Mouse (Mus musculus): ENCODE measurements around the gene Coro1b. TPM values are rescaled to one million over a fixed set of nuclear protein-coding genes. Genes with fewer than 3 reads are reported as not detected.

Gene Coro1b
- polyA plus RNA-seq, 1 experiment from 2014 or later: 237 TPM

DNA sequence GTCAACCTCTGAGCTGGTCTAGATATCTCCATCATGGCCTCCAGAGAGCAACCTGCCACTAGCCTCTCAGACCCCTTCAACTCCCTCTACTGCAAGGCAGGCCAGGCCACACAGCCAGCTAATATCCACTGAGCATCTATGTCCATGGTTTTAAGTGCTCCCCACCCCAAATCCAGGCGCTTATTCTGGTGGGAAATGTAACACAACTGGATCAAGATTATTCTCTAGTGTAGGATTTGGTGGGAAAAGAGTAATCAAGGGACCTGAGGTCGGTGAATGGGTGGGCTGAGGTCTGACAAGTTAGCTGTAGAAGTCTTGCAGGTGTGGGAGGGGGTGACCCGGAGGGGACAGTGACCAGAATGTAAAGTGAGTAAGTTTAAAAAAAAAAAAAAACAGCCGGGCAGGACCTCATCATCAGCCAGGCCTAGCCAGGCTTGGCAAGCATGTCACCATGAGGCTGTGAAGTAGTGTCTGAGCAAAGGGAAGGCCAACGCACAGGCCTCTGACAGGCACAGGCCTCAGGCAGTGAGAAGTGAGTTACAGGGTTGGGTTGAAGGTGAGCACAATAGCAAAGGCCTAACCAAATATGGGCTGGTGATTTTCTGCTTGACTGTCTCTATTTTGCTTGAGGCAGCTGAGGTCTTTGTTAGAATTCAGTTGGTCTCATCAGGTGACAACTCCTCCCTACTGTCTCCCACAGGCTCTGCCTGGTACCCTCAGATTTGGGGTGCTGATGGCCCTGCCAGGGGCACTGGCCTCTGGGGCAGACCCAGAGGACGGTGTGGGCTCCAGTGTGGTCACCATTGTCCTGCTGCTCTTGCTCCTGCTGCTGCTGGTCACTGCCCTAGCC is 7.0 kb downstream of the Coro1b start:
- no peak overlapping the region for H3K27ac ChIP-seq (ENCODE audit: low read depth, low read length)
- WGBS: 80% methylated on average over 6 of the region's 6 CpGs
- H3K36me3 ChIP-seq (ENCODE audit: control insufficient read depth, insufficient read depth): peaks cover 74% of the 10 kb centered on the region
- ATAC-seq: no peak
- H3K9me3 ChIP-seq (ENCODE audit: control insufficient read depth): no peaks in the 10 kb centered on the region
- no peak overlapping the region for H3K4me2 ChIP-seq (replicated peaks; ENCODE audit: low read depth)
- H3K4me3 ChIP-seq (ENCODE audit: low read depth, low read length): no peak overlapping the region
- H3K27me3 ChIP-seq (replicated peaks; ENCODE audit: control insufficient read depth, insufficient read depth, low read length): no peaks in the 10 kb centered on the region
- H3K4me1 ChIP-seq (replicated peaks; ENCODE audit: control insufficient read depth, insufficient read depth, low read length): no peaks in the 10 kb centered on the region
- no peak for TF ChIP-seq CTCF (IDR thresholded peaks at IDR 0.05; ENCODE audit: low read depth)
- H3K9ac ChIP-seq (ENCODE audit: low read depth, low read length): no peak overlapping the region

- no peak for TF ChIP-seq CTCF (IDR thresholded peaks at IDR 0.05; ENCODE audit: low read depth)
- ATAC-seq: no peak
- Histone ChIP-seq H3K27me3 (replicated peaks; ENCODE audit: control insufficient read depth, insufficient read depth, low read length) (no peaks in the 10 kb centered on the region), H3K4me2 (replicated peaks; ENCODE audit: low read depth) (no peak overlapping the region), H3K9me3 (ENCODE audit: control insufficient read depth) (no peaks in the 10 kb centered on the region), H3K4me3 (ENCODE audit: low read depth, low read length) (no peak overlapping the region), H3K4me1 (replicated peaks; ENCODE audit: control insufficient read depth, insufficient read depth, low read length) (no peaks in the 10 kb centered on the region), H3K9ac (ENCODE audit: low read depth, low read length) (no peak overlapping the region), H3K27ac (ENCODE audit: low read depth, low read length) (no peak overlapping the region), H3K36me3 (ENCODE audit: control insufficient read depth, insufficient read depth) (peaks cover 74% of the 10 kb centered on the region)
- WGBS: 77% methylated on average over 20 of the region's 20 CpGs
Measured at GRCm38 (mm10) chr19:4156073-4156579, 7.7 kb downstream of the Coro1b start.

GRCm38 (mm10) chr19:4156771-4157170 is 8.4 kb downstream of the Coro1b start:
- no peaks in the 10 kb centered on the region for H3K4me1 ChIP-seq (replicated peaks; ENCODE audit: control insufficient read depth, insufficient read depth, low read length)
- H3K9me3 ChIP-seq (ENCODE audit: control insufficient read depth): no peaks in the 10 kb centered on the region
- WGBS: 92% methylated on average over 12 of the region's 12 CpGs
- no peaks in the 10 kb centered on the region for H3K27me3 ChIP-seq (replicated peaks; ENCODE audit: control insufficient read depth, insufficient read depth, low read length)
- no peak overlapping the region for H3K9ac ChIP-seq (ENCODE audit: low read depth, low read length)
- H3K4me2 ChIP-seq (replicated peaks; ENCODE audit: low read depth): no peak overlapping the region
- H3K36me3 ChIP-seq (ENCODE audit: control insufficient read depth, insufficient read depth): peaks cover 71% of the 10 kb centered on the region
- ATAC-seq: no peak
- no peak overlapping the region for H3K27ac ChIP-seq (ENCODE audit: low read depth, low read length)
- TF ChIP-seq CTCF (IDR thresholded peaks at IDR 0.05; ENCODE audit: low read depth): no peak
- no peak overlapping the region for H3K4me3 ChIP-seq (ENCODE audit: low read depth, low read length)

- Histone ChIP-seq H3K27me3 (replicated peaks; ENCODE audit: control insufficient read depth, insufficient read depth, low read length) (no peaks in the 10 kb centered on the region), H3K27ac (ENCODE audit: low read depth, low read length) (no peak overlapping the region), H3K4me2 (replicated peaks; ENCODE audit: low read depth) (no peak overlapping the region), H3K4me3 (ENCODE audit: low read depth, low read length) (no peak overlapping the region), H3K9ac (ENCODE audit: low read depth, low read length) (no peak overlapping the region), H3K9me3 (ENCODE audit: control insufficient read depth) (no peaks in the 10 kb centered on the region), H3K4me1 (replicated peaks; ENCODE audit: control insufficient read depth, insufficient read depth, low read length) (peaks cover 4% of the 10 kb centered on the region; the same call in 1 of the 2 replicates), H3K36me3 (ENCODE audit: control insufficient read depth, insufficient read depth) (peaks cover 50% of the 10 kb centered on the region)
- 98% methylated on average over 8 of the region's 8 CpGs for WGBS
- TF ChIP-seq CTCF (IDR thresholded peaks at IDR 0.05; ENCODE audit: low read depth): no peak
- ATAC-seq: no peak
Measured at GRCm38 (mm10) chr19:4159049-4159448, 10.6 kb downstream of the Coro1b start.

DNA sequence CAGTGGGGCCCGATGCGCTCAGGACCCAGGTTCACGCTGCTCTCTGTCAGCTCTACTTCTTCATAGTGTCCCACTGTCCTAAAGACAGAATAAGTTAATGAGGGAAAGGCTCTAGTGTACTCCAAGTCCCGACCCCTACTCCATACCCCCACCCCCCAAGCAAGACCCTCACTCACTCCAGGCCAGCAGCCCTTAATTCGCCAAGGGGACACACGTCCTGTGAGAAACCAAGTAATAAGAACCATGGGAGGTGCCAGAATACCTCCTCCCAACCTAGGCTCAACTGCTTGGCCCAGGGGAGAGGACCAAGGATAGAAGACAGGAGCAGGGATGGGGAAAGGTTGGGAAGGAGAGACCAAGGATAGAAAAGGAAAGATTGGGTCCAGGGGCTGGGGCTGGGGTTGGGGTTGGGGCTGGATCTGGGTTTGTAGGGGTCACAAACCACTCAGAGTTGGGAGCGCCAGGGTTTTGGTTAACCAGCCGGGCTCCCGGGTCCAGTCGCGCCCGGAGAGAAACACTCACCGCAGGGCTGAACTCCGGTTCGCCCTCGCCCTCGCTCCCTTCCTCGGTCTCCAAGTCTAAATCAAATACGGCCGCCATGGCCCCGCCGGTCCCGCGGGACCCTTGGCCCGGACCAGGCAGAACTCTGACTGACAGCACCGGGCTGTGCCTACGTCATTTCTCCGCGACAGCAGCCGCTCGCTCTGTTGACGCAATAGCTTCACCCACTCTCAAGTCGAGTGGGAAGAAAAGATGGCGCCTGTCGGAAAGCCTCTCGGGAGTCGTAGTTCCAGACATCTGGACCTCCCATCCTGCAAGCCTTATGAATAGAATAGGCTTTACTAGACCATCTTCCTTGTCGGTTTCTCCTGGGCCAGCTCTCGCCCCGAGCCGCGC is 14.5 kb downstream of the Coro1b start, which contains the start of gene Rps6kb2:
Gene Rps6kb2, minus strand, starts transcription at position 709 of the 897 bp plus-strand sequence.
- whole genome bisulfite sequencing: 7% methylated on average over 42 of the region's 42 CpGs
- Histone ChIP-seq H3K27me3 (replicated peaks; ENCODE audit: control insufficient read depth, insufficient read depth, low read length) (no peaks in the 10 kb centered on the region), H3K4me2 (replicated peaks; ENCODE audit: low read depth) (peak within 1 kb of the TSS; percentile 90), H3K27ac (ENCODE audit: low read depth, low read length) (no peak within 1 kb of the TSS), H3K9ac (ENCODE audit: low read depth, low read length) (peak within 1 kb of the TSS; percentile 83), H3K9me3 (ENCODE audit: control insufficient read depth) (no peaks in the 10 kb centered on the region), H3K4me3 (ENCODE audit: low read depth, low read length) (peak within 1 kb of the TSS; percentile 80), H3K4me1 (replicated peaks; ENCODE audit: control insufficient read depth, insufficient read depth, low read length) (peaks cover 4% of the 10 kb centered on the region; the same call in 1 of the 2 replicates), H3K36me3 (ENCODE audit: control insufficient read depth, insufficient read depth) (peaks cover 31% of the 10 kb centered on the region)
- ATAC-seq: peak; percentile 81
- TF ChIP-seq CTCF (IDR thresholded peaks at IDR 0.05; ENCODE audit: low read depth): no peak

- no peaks in the 10 kb centered on the region for H3K9me3 ChIP-seq (ENCODE audit: control insufficient read depth)
- no peak for TF ChIP-seq CTCF (IDR thresholded peaks at IDR 0.05; ENCODE audit: low read depth)
- H3K4me2 ChIP-seq (replicated peaks; ENCODE audit: low read depth): peak overlapping the region; percentile 90
- H3K9ac ChIP-seq (ENCODE audit: low read depth, low read length): no peak overlapping the region; the same call in 1 of the 2 replicates
- 31% methylated on average over 4 of the region's 4 CpGs for WGBS
- peaks cover 27% of the 10 kb centered on the region for H3K36me3 ChIP-seq (ENCODE audit: control insufficient read depth, insufficient read depth)
- no peak overlapping the region for H3K27ac ChIP-seq (ENCODE audit: low read depth, low read length)
- peak overlapping the region; percentile 80 for H3K4me3 ChIP-seq (ENCODE audit: low read depth, low read length)
- H3K27me3 ChIP-seq (replicated peaks; ENCODE audit: control insufficient read depth, insufficient read depth, low read length): no peaks in the 10 kb centered on the region
- H3K4me1 ChIP-seq (replicated peaks; ENCODE audit: control insufficient read depth, insufficient read depth, low read length): peaks cover 4% of the 10 kb centered on the region; the same call in 1 of the 2 replicates
- ATAC-seq: no peak
Measured at GRCm38 (mm10) chr19:4163543-4163887, 15.1 kb downstream of the Coro1b start.

Data from intestine, postnatal 0 days (tissue).